Mouse (Mus musculus): ENCODE results near the gene Bend3.

Gene Bend3

GRCm38 (mm10) chr10:43527283-43528269, 48.9 kb downstream of the Bend3 start:
- DNase-seq (ENCODE audit: low spot score in 2 of 2): no peak

- no peak for DNase-seq (ENCODE audit: low spot score in 2 of 2)
Measured at GRCm38 (mm10) chr10:43534382-43534781, 55.8 kb downstream of the Bend3 start.

- no peak for DNase-seq (ENCODE audit: low spot score in 2 of 2)
Measured at GRCm38 (mm10) chr10:43537652-43538051, 59.0 kb downstream of the Bend3 start.

- no peak for DNase-seq (ENCODE audit: low spot score in 2 of 2)
Measured at GRCm38 (mm10) chr10:43538831-43539230, 60.2 kb downstream of the Bend3 start.

GRCm38 (mm10) chr10:43539746-43540310, 61.2 kb downstream of the Bend3 start:
- DNase-seq (ENCODE audit: low spot score in 2 of 2): no peak

- peak; percentile 91 to 95 for DNase-seq (ENCODE audit: low spot score in 2 of 2)
Measured at GRCm38 (mm10) chr10:43540442-43541152, 62.0 kb downstream of the Bend3 start, which contains the start of gene 1700021F05Rik. Gene 1700021F05Rik (minus strand): TSS chr10:43540994.

- DNase-seq (ENCODE audit: low spot score in 2 of 2): peak in 1 of 2 experiments; percentile 2
Measured at GRCm38 (mm10) chr10:43541153-43541544, 62.5 kb downstream of the Bend3 start.

- no peak for DNase-seq (ENCODE audit: low spot score in 2 of 2)
Measured at GRCm38 (mm10) chr10:43549411-43549810, 70.8 kb downstream of the Bend3 start.

GRCm38 (mm10) chr10:43550923-43551322, 72.3 kb downstream of the Bend3 start:
- DNase-seq (ENCODE audit: low spot score in 2 of 2): no peak

GRCm38 (mm10) chr10:43551388-43551787, 72.8 kb downstream of the Bend3 start:
- no peak for DNase-seq (ENCODE audit: low spot score in 2 of 2)

GRCm38 (mm10) chr10:43557630-43558165, 79.1 kb downstream of the Bend3 start:
- DNase-seq (ENCODE audit: low spot score in 2 of 2): no peak

- no peak for DNase-seq (ENCODE audit: low spot score in 2 of 2)
Measured at GRCm38 (mm10) chr10:43559313-43559712, 80.7 kb downstream of the Bend3 start.

GRCm38 (mm10) chr10:43560765-43561164, 82.1 kb downstream of the Bend3 start:
- DNase-seq (ENCODE audit: low spot score in 2 of 2): no peak

- DNase-seq (ENCODE audit: low spot score in 2 of 2): no peak
Measured at GRCm38 (mm10) chr10:43561311-43561710, 82.7 kb downstream of the Bend3 start.
